Mouse (Mus musculus) kidney, postnatal 14 days (tissue): ENCODE results near the gene Pdss1.

Experiments used
- DNase-seq: peaks from one replicate; pipeline ENCODE4 v3.0.0; 2022; ENCODE audit warnings: mixed read lengths

Gene Pdss1

GRCm38 (mm10) chr2:22962242-22962641 lies 66.9 kb downstream of the Pdss1 start:
- DNase-seq, result no peak

DNA sequence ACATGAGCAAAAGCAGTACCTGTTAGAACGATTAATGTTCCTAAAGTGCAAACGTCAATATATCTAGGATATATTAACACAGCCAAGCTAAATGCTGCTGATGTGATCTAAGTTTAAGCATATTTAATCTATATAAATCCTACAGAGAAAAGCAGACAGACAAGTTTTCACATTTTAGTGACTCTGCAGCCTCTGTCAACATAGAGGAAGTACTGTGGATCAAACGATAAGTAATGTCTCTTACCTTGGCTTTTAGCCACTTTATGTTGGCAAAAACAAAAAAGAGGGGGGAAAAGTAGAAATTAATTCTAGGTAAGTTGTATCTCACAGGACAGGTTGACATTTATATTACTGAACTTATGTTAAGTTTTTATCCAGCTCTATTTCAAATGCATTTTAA lies 67.6 kb downstream of the Pdss1 start:
- no peak for DNase-seq

DNA sequence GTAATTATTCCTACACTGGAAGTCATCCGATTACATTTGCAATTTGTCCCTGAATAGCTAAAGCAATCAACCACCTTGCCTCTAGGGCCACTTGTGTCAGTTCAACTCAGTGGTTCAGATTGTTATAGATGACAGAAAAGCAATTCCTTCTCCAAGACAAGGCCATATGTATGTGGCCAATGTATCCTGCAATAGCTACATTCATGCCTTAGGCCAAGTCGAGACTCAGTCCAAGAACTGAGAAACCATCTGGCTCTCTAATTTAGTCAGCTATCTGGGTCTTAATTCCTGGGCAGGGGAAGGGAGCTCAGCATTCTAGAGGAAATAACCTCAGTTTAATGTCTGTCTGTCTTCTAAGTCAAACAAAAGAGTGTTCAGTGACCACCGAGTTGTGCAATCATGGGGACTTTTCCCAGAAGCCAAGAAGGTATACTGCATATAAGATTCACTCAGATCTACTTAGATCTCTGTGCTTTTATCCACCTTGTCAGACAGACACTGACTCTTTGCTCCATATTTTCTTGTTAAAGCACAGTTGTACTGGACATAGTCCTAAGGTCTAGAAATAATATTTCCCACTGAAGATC lies 82.2 kb downstream of the Pdss1 start:
- DNase-seq, result no peak

DNA sequence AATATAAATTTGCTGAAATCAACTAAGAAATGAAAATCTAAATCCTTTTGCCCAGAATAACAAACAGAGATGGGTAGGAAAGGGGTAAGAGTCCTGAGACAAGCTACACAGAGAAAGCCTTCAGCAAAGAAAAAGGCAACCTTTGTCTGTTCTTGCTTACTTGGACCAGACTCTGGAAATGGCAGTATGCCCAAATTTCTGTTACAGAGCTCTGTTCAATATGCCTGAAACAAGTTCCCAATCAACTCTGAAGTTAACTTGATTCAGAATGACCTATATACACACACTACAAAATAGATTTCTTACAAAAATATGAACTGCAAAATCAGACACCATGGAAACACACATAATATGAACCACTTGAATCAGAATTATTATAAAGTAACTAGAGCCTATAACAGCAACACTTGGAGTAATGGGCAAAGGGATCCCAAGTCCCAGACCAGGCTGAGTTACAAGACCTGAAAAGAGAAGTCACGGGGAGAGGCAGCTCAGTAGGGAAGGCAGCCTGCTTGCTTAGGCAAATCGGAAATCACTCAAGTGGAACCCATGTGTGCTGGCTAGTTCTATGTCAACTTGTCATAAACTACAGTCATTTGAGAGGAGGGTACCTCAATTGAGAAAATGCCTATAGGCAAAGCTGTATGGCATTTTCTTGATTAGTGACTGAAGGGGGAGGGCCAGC lies 90.8 kb downstream of the Pdss1 start:
- DNase-seq, result peak; percentile 19
